Mouse (Mus musculus): ENCODE results near the gene Capza1. TPM values are rescaled to one million over a fixed set of nuclear protein-coding genes. Genes with fewer than 3 reads are reported as not detected.

Gene Capza1
- polyA plus RNA-seq, 1 experiment from 2014 or later: 73.3 TPM

DNA sequence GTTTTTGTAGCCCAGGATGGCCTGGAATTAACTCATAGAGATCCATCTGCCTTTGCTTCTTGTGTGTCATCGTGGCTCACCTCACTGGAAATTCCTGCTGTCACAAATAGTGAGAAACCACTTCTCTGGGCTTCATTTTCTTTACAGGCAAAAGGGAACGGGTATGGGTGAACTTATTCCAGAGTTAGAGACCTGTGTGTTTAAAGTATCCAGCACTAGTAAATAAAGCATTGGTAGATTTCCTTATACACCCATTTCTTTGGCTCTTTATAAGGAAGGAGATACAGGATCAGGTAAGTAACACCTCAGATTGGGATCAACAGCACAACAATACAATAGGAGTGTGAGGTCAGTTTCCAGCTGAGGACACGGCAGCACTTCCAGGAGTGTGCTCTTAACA lies 76.2 kb downstream of the Capza1 start, which contains the start of gene Rhoc:
TSS of gene Rhoc (plus strand) at position 301 of the 400 bp plus-strand sequence.
- Histone ChIP-seq H3K27ac (ENCODE audit: low read length) (no peak within 1 kb of the TSS), H3K36me3 (ENCODE audit: control insufficient read depth, insufficient read depth) (no peaks in the 10 kb centered on the region), H3K27me3 (ENCODE audit: control insufficient read depth, insufficient read depth, low read depth, low read length) (peaks cover 41% of the 10 kb centered on the region), H3K4me1 (ENCODE audit: control insufficient read depth, low read depth, low read length) (peaks cover 6% of the 10 kb centered on the region), H3K9me3 (replicated peaks; ENCODE audit: control insufficient read depth, low read length) (no peaks in the 10 kb centered on the region), H3K4me3 (ENCODE audit: low read depth, low read length) (peak within 1 kb of the TSS; percentile 57), H3K9ac (ENCODE audit: low read depth, low read length) (peak within 1 kb of the TSS; percentile 52), H3K4me2 (ENCODE audit: low read depth, low read length) (peak within 1 kb of the TSS; percentile 57)
- no peak for ATAC-seq (ENCODE audit: low read depth)
- 40% methylated on average over 3 of the region's 3 CpGs for WGBS (ENCODE audit: insufficient replicate concordance)

DNA sequence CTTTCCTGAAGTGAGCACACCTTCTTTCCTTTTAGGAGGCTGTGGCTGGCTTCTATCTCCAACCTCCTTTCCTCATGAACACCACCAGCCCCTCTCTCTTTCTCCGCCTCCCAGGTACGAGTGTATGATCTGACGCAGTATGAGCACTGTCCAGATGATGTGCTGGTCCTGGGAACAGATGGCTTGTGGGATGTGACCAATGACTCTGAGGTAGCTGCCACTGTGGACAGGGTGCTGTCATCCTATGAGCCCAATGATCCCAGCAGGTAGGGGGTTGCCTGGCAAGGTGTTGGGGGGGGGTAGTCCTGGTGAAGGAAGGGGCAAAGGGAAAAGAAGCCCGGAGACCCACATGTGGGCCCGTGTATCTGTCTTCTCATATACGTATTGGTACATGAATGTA lies 79.0 kb downstream of the Capza1 start:
- 66% methylated on average over 6 of the region's 6 CpGs for WGBS (ENCODE audit: insufficient replicate concordance)
- Histone ChIP-seq H3K9me3 (replicated peaks; ENCODE audit: control insufficient read depth, low read length) (no peaks in the 10 kb centered on the region), H3K4me1 (ENCODE audit: control insufficient read depth, low read depth, low read length) (peaks cover 16% of the 10 kb centered on the region), H3K4me3 (ENCODE audit: low read depth, low read length) (no peak overlapping the region), H3K9ac (ENCODE audit: low read depth, low read length) (no peak overlapping the region), H3K27me3 (ENCODE audit: control insufficient read depth, insufficient read depth, low read depth, low read length) (peaks cover 69% of the 10 kb centered on the region), H3K27ac (ENCODE audit: low read length) (no peak overlapping the region), H3K4me2 (ENCODE audit: low read depth, low read length) (no peak overlapping the region), H3K36me3 (ENCODE audit: control insufficient read depth, insufficient read depth) (no peaks in the 10 kb centered on the region)
- no peak for ATAC-seq (ENCODE audit: low read depth)

DNA sequence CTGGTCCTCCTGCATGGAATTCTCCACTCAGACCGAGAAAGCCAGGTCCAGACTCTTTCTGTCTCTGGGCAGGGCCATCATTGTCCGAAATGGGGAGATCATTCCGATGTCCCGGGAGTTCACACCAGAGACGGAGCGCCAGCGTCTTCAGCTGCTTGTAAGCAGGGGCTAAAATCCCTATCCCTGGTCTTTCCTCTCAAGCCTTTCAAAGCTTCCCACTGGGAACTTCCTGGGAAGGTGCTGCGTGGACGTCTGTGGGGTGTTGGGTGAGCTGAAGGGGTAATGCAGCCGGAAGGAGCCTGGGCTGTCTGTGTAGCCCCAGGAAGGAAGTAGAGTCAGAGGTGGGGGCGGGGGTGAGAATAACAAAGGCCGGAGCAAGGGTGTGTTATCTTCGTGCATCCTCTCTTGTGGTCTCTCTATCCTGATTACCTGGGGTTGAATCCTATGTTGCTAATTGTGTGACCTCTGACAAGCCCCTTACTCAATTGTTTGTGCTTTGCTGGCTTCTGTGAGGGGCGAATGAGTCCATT lies 80.3 kb downstream of the Capza1 start:
- 22% methylated on average over 13 of the region's 14 CpGs for WGBS (ENCODE audit: insufficient replicate concordance)
- Histone ChIP-seq H3K9me3 (replicated peaks; ENCODE audit: control insufficient read depth, low read length) (no peaks in the 10 kb centered on the region), H3K4me2 (ENCODE audit: low read depth, low read length) (no peak overlapping the region), H3K27me3 (ENCODE audit: control insufficient read depth, insufficient read depth, low read depth, low read length) (peaks cover 74% of the 10 kb centered on the region), H3K27ac (ENCODE audit: low read length) (no peak overlapping the region), H3K36me3 (ENCODE audit: control insufficient read depth, insufficient read depth) (no peaks in the 10 kb centered on the region), H3K9ac (ENCODE audit: low read depth, low read length) (no peak overlapping the region), H3K4me1 (ENCODE audit: control insufficient read depth, low read depth, low read length) (peaks cover 16% of the 10 kb centered on the region), H3K4me3 (ENCODE audit: low read depth, low read length) (no peak overlapping the region)
- ATAC-seq (ENCODE audit: low read depth): no peak

DNA sequence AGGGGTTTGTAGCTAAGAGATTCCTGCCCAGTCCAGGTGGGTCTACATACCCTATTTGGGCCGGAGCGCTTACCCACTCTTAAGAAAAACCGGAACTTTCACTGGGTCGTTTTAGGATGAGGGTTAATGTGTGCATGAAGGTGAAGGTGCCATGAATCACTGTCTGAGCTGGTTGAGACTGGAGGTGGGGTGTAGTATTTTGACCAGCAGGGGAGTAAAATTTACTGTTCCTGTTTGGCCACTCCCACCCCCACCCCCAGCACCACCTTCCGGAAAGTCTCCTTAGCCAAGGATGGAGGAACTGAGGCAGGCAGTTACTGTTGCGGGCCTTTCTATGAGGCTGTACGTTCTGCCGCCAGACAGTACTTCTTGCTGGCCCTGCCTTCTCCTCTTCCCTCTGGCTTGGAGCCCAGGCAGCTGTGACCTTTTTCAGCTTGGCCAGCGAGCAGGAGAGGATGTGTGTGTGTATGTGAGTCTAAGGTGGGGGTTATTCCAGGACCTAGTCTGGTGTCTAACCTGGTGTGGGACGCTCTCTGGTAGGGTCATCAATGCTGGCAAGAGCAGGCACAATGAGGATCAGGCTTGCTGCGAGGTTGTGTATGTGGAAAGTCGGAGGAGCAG lies 82.1 kb downstream of the Capza1 start:
- no peak for ATAC-seq (ENCODE audit: low read depth)
- H3K27ac ChIP-seq (ENCODE audit: low read length): no peak overlapping the region
- no peaks in the 10 kb centered on the region for H3K9me3 ChIP-seq (replicated peaks; ENCODE audit: control insufficient read depth, low read length)
- H3K4me1 ChIP-seq (ENCODE audit: control insufficient read depth, low read depth, low read length): peaks cover 16% of the 10 kb centered on the region
- 19% methylated on average over 12 of the region's 12 CpGs for WGBS (ENCODE audit: insufficient replicate concordance)
- no peak overlapping the region for H3K9ac ChIP-seq (ENCODE audit: low read depth, low read length)
- peaks cover 79% of the 10 kb centered on the region for H3K27me3 ChIP-seq (ENCODE audit: control insufficient read depth, insufficient read depth, low read depth, low read length)
- no peaks in the 10 kb centered on the region for H3K36me3 ChIP-seq (ENCODE audit: control insufficient read depth, insufficient read depth)
- peak overlapping the region; percentile 55; the same call in 1 of the 2 replicates for H3K4me3 ChIP-seq (ENCODE audit: low read depth, low read length)
- H3K4me2 ChIP-seq (ENCODE audit: low read depth, low read length): peak overlapping the region; percentile 72

DNA sequence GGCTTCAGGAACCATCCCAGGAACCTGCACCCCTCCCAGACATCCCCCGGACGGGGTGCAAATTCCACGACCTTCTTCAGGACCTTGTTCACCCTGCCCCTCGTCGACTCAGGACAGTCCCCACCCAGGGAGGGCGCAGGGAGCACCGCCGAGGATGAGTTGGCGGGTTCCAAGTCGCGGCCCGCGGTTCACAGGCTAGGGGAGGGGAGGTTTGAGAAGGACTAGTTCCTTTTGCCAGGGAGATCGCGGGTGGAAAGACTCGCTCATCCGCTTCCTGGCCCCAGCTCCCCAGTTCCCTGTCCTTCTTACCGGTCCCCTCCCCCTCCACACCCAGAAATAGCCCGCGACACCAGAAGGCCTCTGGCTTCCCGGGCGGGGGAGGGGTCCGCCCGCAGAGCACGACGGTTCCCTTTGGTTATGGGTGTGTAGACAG lies 82.8 kb downstream of the Capza1 start, which contains the start of gene Fam19a3:
TSS of gene Fam19a3 (minus strand) at position 370 of the 433 bp plus-strand sequence.
- Histone ChIP-seq H3K27ac (ENCODE audit: low read length) (no peak within 1 kb of the TSS), H3K9me3 (replicated peaks; ENCODE audit: control insufficient read depth, low read length) (no peaks in the 10 kb centered on the region), H3K36me3 (ENCODE audit: control insufficient read depth, insufficient read depth) (no peaks in the 10 kb centered on the region), H3K4me3 (ENCODE audit: low read depth, low read length) (peak within 1 kb of the TSS; percentile 55), H3K27me3 (ENCODE audit: control insufficient read depth, insufficient read depth, low read depth, low read length) (peaks cover 85% of the 10 kb centered on the region), H3K4me1 (ENCODE audit: control insufficient read depth, low read depth, low read length) (peaks cover 16% of the 10 kb centered on the region), H3K9ac (ENCODE audit: low read depth, low read length) (peak within 1 kb of the TSS; percentile 18; the same call in 1 of the 2 replicates), H3K4me2 (ENCODE audit: low read depth, low read length) (peak within 1 kb of the TSS; percentile 72)
- 0% methylated on average over 26 of the region's 26 CpGs for WGBS (ENCODE audit: insufficient replicate concordance)
- ATAC-seq (ENCODE audit: low read depth): 0 out of 2 replicates have a peak, but pooled peaks have one; percentile 2

DNA sequence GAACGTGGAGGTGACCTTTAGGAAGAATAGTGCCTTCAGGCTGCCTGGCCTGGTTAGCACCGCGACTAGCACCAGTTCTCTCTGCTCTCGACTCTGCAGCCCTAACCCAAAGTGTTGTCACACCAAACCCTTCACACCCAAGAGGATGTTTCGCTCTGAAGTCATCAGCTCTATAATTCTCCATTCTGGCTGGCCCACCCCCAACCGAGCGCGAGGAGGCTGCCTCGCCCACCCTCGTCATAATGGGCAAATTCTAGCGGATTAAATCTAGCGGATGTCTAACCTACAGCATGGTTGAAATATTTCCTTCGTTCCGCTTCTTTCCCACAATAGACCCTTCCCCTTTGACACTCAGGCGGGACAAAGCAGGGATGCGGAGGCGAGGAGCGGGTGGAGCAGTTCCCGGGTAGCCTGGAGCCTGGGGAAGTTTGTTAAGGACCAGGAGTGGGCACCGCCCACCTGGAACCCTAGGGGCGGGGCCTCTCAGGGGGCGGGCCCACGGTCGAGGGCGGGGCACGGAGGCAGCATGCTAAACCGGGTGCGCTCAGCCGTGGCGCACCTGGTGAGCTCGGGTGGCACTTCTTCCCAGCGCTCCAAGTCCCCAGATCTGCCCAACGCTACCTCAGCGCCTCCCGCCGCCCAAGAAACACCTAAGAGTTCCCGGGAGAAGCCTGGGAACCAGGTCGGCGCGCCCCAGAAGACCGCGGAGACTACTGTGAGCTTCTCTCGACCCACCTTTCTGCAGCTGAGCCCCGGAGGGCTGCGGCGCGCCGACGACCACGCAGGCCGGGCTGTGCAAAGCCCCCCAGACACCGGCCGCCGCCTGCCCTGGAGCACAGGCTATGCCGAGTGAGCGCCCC lies 83.5 kb downstream of the Capza1 start, which contains the start of gene Ppm1j:
TSS of gene Ppm1j (plus strand) at position 496 of the 860 bp plus-strand sequence.
- Histone ChIP-seq H3K9me3 (replicated peaks; ENCODE audit: control insufficient read depth, low read length) (no peaks in the 10 kb centered on the region), H3K4me2 (ENCODE audit: low read depth, low read length) (peak within 1 kb of the TSS; percentile 72), H3K4me3 (ENCODE audit: low read depth, low read length) (peak within 1 kb of the TSS; percentile 55), H3K27me3 (ENCODE audit: control insufficient read depth, insufficient read depth, low read depth, low read length) (peaks cover 89% of the 10 kb centered on the region), H3K27ac (ENCODE audit: low read length) (no peak within 1 kb of the TSS), H3K4me1 (ENCODE audit: control insufficient read depth, low read depth, low read length) (peaks cover 16% of the 10 kb centered on the region), H3K36me3 (ENCODE audit: control insufficient read depth, insufficient read depth) (no peaks in the 10 kb centered on the region), H3K9ac (ENCODE audit: low read depth, low read length) (peak within 1 kb of the TSS; percentile 18; the same call in 1 of the 2 replicates)
- 1% methylated on average over 56 of the region's 56 CpGs for WGBS (ENCODE audit: insufficient replicate concordance)
- ATAC-seq (ENCODE audit: low read depth): peak; percentile 74

DNA sequence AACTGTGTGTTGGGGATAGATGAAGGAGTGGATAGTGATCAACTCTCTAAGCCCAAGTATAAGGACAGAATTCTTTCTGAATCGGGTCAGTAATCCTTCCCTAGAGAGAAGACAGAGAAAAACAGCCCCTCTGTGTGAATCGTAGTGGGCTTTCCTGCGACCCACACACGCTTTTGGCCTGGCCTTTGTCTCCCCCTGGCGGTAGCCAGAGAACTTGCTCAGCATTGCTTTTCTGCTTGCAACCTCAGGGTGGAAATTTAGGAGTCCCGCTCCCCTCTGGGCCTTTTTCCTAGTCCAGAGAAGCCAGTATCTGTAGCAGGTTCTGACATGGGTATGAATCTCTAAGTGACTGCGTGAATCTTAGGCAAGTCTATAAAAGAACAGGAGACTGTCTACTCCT lies 84.4 kb downstream of the Capza1 start:
- WGBS (ENCODE audit: insufficient replicate concordance): 1% methylated on average over 7 of the region's 7 CpGs

DNA sequence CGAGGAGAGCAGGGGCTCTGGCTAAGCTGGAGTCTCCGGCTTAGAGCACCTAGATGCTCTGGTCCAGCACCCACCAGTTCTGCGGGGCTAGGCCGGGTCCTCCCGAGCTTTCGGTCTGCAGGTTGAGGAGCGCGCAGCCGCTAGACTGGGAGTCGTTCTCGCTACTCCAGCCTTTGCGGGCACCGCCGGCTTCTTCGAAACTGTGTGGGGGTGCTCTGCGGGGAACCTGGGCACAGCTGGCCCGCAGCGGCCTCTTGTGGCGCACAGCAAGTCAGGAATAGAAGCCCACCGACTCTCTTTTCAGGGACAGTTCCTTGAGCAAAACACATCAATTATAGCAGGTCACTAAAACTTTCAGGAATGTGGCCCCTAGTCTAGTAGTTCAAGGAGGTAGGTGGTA lies 87.0 kb downstream of the Capza1 start:
- Histone ChIP-seq H3K4me1 (ENCODE audit: control insufficient read depth, low read depth, low read length) (peaks cover 16% of the 10 kb centered on the region), H3K36me3 (ENCODE audit: control insufficient read depth, insufficient read depth) (no peaks in the 10 kb centered on the region), H3K9ac (ENCODE audit: low read depth, low read length) (no peak overlapping the region), H3K27ac (ENCODE audit: low read length) (no peak overlapping the region), H3K9me3 (replicated peaks; ENCODE audit: control insufficient read depth, low read length) (no peaks in the 10 kb centered on the region), H3K27me3 (ENCODE audit: control insufficient read depth, insufficient read depth, low read depth, low read length) (peaks cover 66% of the 10 kb centered on the region), H3K4me2 (ENCODE audit: low read depth, low read length) (0 out of 2 replicates have a peak overlapping the region, but pooled peaks have one; percentile 3), H3K4me3 (ENCODE audit: low read depth, low read length) (no peak overlapping the region; the same call in 1 of the 2 replicates)
- 1% methylated on average over 20 of the region's 20 CpGs for WGBS (ENCODE audit: insufficient replicate concordance)
- no peak for ATAC-seq (ENCODE audit: low read depth)

More for the DNA sequence above, 84.4 kb downstream of the Capza1 start:
- H3K4me3 ChIP-seq (ENCODE audit: low read depth, low read length): no peak overlapping the region
- H3K9me3 ChIP-seq (replicated peaks; ENCODE audit: control insufficient read depth, low read length): no peaks in the 10 kb centered on the region
- H3K27ac ChIP-seq (ENCODE audit: low read length): no peak overlapping the region
- H3K4me2 ChIP-seq (ENCODE audit: low read depth, low read length): no peak overlapping the region
- H3K36me3 ChIP-seq (ENCODE audit: control insufficient read depth, insufficient read depth): no peaks in the 10 kb centered on the region
- no peak overlapping the region for H3K9ac ChIP-seq (ENCODE audit: low read depth, low read length)
- H3K27me3 ChIP-seq (ENCODE audit: control insufficient read depth, insufficient read depth, low read depth, low read length): peaks cover 87% of the 10 kb centered on the region
- no peak for ATAC-seq (ENCODE audit: low read depth)
- H3K4me1 ChIP-seq (ENCODE audit: control insufficient read depth, low read depth, low read length): peaks cover 16% of the 10 kb centered on the region

Data from liver, embryonic 16.5 days (tissue).